Mouse (Mus musculus) liver, embryonic 14.5 days (tissue): ENCODE measurements around the gene Kifc1.
"Not testable (repeated sequence)": the region's sequence is repeated elsewhere in the genome, so short reads cannot be mapped to it uniquely, and the experiment has no call there.

Experiments
- CTCF ChIP-seq: IDR thresholded peaks from 2 replicates; pipeline ENCODE4 v1.5.1; 2016; ENCODE audit warnings: antibody characterized with exemption, low read depth, control low read depth
- EP300 ChIP-seq: IDR thresholded peaks from 2 replicates; pipeline ENCODE4 v1.6.1; 2016; ENCODE audit warnings: antibody characterized with exemption, low read depth

GRCm38 (mm10) chr17:33903911-33904651 lies 13.6 kb upstream of the Kifc1 start:
- not testable (repeated sequence) for TF ChIP-seq CTCF, EP300
